Mouse (Mus musculus) lung, postnatal 36 days (tissue): Measurements from ENCODE around the gene Ssmem1.

Experiments
- DNase-seq: peaks from one replicate; pipeline ENCODE4 v3.0.0; 2022; ENCODE audit warnings: mixed read lengths

Gene Ssmem1

DNA sequence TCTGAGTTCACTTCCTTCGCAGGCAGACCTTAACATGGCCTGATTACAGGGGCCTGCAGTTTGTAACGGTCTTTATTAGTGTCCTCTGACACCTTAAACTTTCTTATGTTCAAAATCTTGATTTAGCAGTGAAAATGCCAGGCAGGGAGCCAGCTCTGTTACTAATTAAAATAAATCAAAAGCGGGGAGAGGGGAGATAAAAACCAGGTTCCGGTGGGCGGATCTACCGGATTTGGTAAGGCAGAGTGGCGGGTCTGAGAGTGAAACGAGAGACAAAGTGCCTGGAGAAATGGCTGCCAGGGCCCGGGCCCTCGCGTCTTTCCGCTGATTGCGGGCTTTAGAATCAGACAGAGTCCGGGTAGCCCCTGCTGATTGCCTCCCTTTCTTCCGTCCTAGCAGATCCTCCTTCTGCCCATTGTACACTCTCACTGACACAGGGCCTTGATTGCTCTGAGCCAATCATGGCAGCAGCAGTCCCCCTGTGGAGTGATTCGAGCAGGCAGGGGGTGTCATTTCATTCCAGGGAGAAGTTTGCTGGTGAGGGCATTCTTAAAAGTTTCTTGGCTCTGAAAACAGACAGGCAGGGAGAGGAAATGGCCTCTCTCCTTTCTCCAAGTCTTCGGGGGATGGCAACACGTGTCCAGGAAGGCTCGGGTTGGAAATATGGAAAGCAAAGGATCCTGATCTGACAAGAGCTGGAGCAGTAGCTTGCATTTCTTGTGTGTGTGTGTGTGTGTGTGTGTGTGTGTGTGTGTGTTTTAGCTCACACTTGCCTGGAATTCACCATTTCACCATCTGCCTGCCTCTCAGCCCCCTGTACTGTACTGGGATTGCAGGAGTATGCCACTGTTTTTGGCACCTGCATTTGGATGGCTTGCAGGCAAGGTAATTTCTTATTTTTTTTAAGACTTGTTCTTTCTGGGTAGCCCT, 17.2 kb downstream of the Ssmem1 start:
- DNase-seq: peak; percentile 16

DNA sequence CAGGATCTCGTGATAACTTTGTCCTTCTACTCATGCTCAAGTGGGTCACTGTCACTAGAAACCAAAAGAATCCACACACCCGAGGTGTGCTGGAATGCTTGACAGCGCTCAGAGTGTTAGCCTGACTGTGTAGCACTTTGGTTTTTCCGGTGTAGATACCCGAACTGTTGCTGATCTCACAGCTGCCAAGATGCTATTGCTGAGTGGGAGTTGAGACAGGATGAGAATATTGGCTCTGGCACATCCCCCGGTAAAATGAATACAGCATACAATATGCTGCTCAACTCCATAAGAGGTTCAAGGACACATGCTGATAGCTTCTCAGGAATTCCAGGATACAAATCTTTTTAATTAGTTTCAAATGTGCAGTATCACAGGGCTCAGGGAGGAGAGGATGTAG, 19.2 kb downstream of the Ssmem1 start:
- no peak for DNase-seq

DNA sequence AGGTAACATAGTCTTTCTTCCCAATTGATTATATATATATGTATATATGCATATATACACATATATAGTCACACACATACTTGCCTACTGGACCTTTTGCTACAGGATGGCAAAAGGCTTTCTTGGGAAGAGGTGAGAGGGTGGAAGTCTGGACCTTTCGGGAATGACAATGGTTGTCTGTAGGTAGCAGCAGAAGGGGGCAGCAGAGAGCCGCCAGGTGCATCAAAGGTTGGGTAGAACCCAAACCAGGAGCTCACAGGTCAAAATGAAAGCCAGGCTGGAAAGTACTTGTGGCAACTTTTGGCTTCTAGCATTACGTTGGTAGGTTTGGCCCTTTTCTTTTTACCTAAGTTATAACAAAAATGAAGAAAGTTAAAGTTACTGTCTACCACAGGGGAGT, 25.7 kb downstream of the Ssmem1 start:
- DNase-seq: peak; percentile 68

DNA sequence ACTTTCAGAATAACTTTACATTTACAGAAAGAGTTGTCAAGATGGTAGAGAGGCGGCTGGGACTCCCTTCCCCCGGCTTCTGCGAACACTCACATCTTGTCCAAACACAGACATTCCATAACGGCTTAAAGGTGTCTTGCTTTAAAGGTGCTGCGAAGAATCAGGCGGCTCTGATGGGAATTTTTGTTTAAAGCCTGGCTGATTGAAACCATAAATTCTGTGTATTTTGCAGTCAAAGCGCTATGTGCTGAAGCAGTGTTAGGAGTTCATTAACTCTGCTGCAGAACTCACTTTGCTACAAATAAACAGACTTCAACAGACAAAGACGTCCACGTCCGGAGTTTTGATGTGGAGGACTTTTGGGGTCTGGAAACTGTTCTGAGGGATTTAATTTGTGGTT, 28.6 kb downstream of the Ssmem1 start:
- no peak for DNase-seq

DNA sequence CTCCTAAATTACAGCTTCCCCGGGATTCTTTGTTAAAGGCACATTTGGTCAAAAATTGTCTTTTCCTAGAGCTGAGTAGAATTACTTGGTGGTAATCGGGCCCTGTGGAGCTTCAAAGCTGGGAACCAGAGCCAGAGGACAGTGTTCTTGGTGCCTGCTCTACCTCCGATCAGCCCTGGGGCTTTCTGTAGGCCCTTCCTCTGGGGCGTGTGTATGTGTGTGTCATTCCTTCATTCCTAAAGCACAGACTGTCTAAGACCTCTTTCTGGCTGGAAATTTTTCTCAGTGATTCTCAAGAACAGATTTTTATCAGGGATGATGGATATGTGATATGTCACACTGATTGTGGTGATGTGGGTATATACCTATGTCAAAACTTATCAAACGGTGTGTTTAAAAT, 29.2 kb downstream of the Ssmem1 start:
- no peak for DNase-seq

DNA sequence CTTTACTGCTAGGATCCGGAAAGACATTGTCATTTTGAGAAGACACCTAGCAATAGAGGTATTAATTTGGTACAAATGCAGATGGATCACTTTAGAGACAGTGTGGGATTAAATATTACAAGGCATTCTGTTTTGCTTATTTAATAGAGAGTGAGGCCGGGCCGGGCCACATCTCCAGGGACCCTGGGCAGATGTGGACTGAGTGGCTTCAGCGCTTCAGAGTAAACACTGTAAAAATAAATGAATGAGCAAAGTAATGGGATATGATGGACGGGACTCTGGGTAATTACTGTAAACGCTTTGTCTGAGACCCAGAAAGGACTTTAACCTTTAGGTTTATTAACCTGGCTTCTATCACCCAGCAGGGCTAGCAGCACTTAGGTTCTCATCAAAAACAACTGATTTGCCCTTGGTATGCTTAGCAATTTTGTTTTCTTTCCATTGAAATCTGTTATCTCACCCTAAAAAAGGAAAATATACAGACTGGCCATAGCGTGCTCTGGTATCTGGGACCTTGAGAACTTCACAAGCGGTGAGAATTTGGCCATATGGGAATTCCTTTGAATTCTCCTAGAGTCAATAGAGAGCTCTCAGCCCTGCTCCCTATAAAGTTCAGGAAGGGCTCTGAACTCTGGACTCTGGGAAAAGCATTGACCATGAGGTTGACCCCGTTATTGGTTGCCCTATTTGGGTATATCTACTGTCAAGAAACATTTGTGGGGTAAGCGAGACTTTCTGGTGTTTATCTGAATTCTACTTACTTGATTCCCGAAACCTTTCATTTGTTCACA, 31.6 kb downstream of the Ssmem1 start, which contains the start of gene Cpa2:
TSS of gene Cpa2 (plus strand) at position 574 of the 791 bp plus-strand sequence.
- DNase-seq: no peak

DNA sequence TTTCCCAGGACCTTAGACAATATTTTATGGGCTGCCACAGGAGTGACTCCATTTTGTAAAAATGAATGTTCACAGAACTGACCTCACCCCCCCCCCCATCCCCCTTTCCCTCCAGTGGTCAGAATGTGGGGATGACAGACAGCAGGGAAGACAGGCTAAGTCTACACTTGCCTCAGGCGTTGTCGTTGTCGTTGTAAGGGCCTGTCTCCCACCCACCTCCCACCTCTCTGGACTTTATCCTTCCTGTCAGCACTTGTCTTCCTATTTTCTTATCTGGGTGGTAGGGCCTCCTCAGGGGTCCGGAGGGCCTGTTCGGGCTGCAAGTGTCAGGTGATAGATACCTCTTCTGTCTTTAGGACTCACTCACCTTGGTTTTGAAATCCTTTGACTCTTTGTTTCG, 32.6 kb downstream of the Ssmem1 start:
- no peak for DNase-seq

DNA sequence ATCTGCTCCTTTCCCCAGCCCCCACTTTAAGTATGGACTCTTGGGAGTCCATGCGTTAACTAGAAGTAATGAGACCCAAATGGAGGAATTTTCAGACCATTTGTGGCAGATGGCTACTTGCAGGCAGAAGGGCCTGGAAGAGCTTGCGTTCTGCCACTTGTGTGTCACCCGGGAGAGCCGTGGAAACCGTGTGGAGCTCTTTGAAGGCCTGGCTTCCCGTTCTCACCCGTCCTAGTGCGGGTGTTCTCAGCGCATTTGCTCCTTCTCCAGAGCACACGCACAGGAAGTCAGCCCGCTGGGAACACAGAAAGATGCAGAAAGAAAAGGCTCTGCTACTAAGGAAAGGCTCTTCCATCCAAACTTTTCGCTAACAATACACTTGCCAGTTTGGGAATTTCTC, 33.4 kb downstream of the Ssmem1 start:
- DNase-seq: no peak

DNA sequence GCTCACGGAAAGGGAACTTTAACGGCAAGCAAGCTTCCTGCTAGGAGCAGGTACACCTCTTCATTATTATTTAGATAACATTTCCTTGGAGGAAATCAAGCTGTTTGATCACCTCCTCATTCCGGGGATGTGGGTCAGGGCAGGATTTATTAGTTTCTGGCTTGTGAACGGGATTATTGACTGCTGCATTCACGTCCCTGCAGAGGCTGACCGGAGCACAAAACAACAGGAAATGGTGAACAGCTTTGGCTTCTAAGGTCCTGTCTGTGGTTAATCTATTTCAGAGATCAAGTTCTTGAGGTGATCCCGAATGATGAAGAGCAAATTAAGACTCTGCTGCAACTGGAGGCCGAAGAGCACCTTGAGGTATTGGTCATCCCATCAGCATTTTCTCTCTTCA, 34.2 kb downstream of the Ssmem1 start:
- no peak for DNase-seq

DNA sequence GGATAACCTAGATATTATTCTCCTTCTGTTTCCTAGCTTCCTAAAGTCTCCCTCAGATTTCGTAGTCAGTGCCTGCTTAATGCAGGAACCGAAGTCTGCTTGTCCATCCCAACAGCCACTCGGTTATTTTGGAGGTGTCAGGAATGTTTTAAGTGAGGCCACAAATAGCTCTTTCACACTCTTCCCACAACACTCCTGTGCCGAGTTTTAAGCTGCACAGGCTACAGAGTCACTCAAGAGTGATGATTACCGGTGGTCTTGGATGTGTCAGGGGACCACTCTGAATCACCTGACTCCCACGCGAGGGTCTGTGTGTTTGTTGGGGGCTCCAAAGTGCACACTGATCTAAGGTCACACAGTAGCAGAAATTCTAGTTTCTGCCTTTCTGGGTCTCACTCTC, 36.0 kb downstream of the Ssmem1 start:
- no peak for DNase-seq

DNA sequence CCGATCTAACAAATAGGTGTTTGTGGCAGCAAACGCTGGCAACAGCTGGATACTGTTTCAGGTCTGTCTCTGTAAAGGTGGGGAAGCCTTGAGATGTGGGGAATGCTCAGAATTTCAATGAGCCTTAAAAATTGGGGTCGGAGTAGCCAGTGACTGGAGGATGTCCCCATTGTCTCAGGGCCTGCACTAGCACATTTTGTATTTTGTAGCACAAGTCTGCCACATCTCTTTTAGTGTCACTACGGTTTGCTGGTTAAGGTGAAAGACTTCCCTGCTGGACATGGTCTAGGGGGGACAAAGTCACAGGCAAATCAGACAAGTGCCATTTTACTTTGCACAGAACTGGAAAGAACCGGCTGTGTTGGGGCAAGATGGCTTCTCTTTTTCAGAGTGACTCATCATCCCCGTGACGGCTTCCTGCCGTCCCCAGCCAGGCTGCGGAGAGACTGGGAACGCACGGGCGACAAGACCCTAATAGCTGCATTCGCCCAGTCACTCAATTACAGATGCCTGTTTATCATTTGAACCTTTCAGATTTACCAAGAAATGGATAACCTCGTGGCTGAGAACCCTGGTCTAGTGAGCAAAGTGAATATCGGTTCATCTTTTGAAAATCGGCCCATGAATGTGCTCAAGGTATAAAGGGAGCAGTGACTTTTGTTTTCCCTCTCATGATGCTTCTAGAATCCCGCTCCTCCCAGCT, 37.1 kb downstream of the Ssmem1 start:
- DNase-seq: peak; percentile 26

DNA sequence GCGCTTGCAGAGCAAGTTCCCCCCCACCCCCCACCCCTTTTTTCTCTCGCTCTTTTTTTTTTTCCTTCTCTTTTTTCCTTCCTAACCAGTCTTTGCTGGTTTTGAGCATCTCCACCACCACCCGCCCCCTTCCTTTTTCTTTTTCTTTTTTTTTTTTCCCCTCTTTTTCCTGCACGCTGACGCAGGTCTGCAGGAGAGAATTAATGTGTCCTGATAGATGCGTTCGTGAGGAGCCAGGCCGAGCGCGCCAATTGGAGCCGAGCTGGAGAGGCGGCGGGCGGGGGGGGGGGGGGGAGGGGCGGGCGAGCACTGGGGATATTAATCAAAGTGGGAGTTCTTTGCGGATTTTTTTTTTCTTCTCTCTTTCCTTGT, 37.6 kb downstream of the Ssmem1 start:
- DNase-seq: peak; percentile 32

DNA sequence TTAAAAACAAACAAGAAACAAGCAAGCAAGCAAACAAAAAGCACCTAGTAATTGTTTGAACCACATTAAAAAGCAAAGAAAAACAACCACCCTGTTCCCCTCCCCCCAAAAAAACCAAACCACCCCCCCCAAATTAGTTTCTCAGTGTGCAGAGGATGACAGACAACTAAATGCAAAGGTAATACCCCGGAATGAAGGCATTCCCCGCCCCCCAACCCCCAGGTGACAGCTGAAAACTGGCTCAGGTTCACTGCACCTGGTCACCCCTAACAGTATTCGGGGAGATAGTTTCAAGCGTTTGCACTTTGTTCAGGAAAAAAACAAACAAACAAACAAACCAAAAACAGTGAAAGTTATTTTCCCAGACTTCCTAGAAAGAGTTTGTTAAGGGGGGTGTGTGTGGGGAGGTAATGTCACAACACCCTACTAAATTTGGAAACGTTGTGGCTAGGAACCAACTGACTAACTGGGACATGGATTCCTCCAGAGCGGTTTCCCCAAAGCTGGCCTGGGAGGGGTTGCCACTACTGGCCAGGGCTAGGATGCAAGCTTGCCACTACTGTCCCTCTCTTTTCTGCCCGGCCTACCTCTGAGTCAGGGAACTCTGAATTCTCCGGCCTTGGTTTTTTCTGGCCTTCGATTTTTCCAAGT, 38.1 kb downstream of the Ssmem1 start:
- DNase-seq: peak; percentile 42

DNA sequence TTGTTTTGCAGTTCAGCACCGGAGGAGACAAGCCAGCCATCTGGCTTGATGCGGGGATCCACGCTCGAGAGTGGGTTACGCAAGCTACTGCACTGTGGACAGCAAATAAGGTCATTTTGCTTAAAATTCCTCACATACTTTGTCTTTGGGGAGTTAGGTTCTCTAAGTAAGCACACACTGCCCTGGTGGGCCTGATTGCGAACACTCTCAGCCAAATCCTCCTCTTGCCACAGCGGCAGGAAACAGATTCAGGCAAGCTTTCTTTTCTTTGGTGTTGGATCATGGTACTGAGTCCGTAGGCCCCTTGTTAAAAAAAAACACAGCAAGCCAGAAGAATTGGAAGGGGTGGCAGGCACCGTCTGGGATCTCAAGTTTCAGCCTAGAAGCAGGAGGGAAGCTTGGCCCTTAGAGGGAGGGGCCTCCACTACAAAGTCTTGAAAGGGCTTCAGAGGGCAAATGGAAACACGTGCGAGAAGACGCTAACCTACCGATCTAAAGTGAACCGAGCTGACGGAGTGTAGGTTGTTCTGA, 39.6 kb downstream of the Ssmem1 start:
- DNase-seq: peak; percentile 28

DNA sequence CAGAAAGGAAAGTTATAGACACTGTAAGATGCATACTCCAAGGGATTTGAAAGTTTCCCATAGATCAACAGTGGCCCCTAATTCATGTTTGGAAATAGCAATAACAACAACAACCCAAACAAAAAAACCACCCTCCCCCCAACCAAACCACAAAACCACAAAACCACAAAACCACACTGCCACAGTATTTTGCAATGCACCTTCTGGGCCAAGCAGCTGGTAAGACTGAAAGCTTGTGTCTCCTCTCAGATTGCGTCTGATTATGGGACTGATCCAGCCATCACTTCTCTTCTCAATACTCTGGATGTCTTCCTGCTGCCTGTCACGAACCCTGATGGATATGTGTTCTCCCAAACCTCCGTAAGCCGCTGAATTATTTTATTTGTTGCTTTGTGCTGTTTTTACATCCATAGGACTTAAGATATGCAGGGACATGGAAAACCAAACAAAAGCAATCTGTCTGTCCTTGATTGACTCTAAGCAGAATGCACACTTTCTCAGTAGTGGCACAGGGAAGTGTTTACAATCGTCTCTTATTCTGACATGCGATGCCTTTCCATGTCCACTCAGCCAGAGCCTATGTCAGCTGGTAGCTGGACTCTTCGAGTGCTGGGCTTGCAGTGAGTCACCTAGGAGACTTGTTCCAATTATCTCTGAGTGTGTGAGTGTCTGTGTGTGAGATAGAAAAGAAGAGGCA, 41.0 kb downstream of the Ssmem1 start:
- DNase-seq: no peak

DNA sequence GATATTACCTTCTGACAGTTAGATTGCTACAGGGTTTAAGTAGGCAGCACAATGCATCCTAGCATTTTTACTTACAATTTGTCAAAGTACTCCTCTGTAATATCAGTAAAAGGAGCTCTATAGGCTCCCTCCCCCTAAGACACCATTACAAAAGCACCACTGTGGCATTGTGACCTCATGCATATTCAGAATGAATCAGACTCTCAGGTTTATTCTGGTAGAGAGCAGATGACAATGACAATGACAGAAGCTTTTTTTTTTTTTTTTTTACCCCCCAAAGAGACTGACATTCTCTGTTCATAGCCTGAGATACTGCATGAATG, 41.5 kb downstream of the Ssmem1 start:
- no peak for DNase-seq

DNA sequence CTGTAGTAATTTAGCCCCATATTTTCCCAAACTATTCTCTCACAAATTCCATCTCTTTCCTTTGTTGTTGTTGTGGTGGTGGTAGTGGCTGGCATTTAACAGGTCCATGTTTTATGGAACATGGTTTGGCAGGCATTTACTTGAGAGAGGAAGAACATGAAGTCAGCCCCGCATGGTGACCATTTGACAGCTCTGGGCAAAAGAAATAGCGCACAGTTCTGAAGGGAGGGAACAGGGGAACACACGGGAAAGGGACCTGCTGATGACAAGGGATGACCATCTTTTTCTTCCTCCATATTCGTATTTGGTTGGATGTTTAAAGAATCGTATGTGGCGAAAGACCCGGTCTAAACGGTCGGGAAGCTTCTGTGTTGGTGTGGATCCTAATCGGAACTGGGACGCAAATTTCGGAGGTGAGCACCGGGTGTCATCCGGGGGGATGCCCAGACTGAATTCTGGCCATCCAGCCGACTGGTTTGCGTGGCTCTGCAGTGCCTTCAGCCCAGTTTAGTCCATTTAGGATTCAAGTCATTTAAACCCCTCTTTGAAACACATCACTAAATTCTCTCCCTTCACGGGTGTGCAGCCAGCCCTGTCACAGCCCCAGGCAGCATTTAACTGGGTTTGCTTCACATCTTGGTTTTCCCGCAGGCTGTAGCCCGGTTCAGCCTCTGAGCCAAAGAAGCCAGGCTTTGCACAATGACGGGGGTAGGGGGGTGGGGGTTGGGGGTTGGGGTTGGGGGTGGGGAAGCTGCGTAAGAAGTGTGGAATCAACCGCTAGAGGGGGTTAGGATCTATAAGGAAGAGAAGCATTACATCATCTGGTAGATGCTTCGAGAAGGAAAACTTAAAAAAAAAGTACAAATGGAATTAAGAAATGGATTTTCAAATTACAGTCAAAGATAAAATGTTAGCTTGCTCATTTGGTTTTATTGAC, 42.3 kb downstream of the Ssmem1 start:
- no peak for DNase-seq

DNA sequence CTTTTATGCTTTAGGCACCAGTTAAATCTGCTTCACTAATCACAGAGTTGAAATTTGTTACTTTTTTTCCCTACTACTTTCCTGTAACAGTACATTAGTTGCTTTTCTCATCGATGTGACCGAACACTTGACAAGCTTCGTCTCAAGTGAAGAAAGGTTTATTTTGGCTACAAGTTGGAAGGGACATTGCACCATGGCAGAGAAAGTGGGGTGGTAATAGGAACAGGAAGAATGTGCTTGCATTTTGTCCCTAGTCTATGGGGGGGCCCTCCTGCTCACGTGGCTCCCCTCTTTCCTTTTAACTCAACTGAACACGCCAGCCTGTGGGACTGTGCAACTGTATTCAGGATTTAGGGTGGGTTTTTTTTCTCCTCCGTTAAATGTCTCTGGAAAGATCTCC, 43.0 kb downstream of the Ssmem1 start:
- DNase-seq: no peak

DNA sequence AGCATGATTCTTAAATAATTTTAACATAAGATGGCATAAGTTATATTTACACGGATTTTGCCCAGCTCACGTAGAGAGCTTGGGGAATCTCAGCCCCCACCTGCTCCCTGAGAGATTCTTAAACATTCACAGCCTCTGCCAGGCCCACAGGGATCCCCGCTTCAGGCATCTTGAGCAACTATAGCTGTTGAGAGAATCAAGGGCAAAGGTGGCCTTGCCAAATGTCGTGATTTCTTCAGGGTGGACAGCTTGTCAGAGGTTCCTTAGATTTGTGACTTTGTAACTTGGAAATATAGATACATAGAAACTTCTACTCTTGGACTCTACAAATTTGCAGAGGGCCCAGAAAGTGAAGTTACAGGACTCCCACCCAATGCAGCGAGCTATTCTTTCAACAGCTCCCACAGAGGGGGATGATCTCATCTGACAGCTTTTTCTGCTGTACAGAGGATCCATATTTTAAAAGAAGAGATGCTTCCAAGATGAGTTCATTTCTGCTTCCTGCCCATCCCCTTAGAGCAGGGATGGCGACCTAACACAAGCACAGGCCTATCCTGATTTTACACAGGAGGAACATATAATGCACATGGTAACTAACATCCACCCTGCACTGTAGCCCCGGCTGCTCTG, 43.8 kb downstream of the Ssmem1 start:
- no peak for DNase-seq

DNA sequence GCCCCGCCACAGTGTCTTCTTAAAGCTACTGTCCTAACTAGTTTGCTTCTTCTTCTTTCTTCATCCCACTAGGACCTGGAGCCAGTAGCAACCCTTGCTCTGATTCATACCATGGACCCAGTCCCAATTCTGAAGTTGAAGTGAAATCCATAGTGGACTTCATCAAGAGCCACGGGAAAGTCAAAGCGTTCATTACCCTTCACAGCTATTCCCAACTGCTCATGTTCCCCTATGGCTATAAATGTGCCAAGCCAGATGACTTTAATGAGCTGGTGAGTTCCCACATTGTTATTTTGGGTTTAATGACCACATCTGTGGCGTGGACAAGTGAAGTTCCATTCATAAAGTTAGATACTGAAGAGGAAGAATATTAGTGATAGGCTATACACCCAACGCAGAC, 44.4 kb downstream of the Ssmem1 start:
- DNase-seq: no peak
